Mouse (Mus musculus): ENCODE data around the gene Prp2. TPM values are rescaled to one million over a fixed set of nuclear protein-coding genes. Genes with fewer than 3 reads are reported as not detected.
A peak's percentile ranks its signal among the peaks of the same experiment; 100 is the strongest.
"Not testable (repeated sequence)": the region's sequence is repeated elsewhere in the genome, so short reads cannot be mapped to it uniquely, and the experiment has no call there.

The Prp2 gene
- not detected in 2 replicates for polyA plus RNA-seq (2014; fragmentation: Nextera tagmentation; extraction: Ambion mirVana)

DNA sequence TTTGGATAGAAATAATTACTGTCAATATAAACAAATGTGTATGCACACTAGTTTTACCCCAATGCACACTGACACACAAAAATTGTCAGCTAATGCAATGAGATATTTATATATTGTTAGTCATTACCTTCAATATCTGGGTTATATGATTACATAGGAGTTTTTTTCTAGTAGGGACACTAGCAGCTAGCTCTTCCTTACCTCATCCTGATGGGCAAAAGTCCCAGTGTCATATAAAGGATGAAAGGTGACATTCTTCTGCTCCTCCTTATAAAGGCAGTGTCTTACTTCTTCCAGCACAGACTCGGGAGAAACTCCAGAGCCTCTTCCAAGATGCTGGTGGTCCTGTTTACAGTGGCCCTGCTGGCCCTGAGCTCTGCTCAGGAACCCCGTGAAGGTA lies at the start of gene Prp2:
Prp2 (plus strand) TSS at position 301 of the 400 bp plus-strand sequence.
- not testable (repeated sequence) for H3K9me3 ChIP-seq (ENCODE audit: control insufficient read depth, low read length); H3K9ac ChIP-seq (replicated peaks; ENCODE audit: low read length); H3K36me3 ChIP-seq (ENCODE audit: control insufficient read depth, insufficient read depth, low read length); H3K27me3 ChIP-seq (ENCODE audit: control insufficient read depth, insufficient read depth, low read length); DNase-seq; H3K4me3 ChIP-seq (replicated peaks; ENCODE audit: low read depth, low read length); ATAC-seq (ENCODE audit: low FRiP score, low TSS enrichment); H3K27ac ChIP-seq (replicated peaks; ENCODE audit: low read depth, low read length); H3K4me2 ChIP-seq (ENCODE audit: low read length); H3K4me1 ChIP-seq (ENCODE audit: control insufficient read depth, insufficient read depth, low read length)
- WGBS, result 63% methylated on average over 2 of the region's 2 CpGs

DNA sequence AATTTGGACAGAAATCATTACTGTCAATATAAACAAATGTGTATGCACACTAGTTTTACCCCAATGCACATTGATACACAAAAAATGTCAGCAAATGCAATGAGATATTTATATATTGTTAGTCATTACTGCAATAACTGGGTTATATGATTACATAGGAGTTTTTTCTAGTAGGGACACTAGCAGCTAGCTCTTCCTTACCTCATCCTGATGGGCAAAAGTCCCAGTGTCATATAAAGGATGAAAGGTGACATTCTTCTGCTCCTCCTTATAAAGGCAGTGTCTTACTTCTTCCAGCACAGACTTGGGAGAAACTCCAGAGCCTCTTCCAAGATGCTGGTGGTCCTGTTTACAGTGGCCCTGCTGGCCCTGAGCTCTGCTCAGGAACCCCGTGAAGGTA lies 26.2 kb upstream of the Prp2 start, which contains the start of gene Prh1:
Prh1 (plus strand) TSS at position 301 of the 400 bp plus-strand sequence.
- not testable (repeated sequence) for H3K4me3 ChIP-seq (replicated peaks; ENCODE audit: low read depth, low read length); H3K9ac ChIP-seq (replicated peaks; ENCODE audit: low read length); H3K9me3 ChIP-seq (ENCODE audit: control insufficient read depth, low read length); ATAC-seq (ENCODE audit: low FRiP score, low TSS enrichment); H3K27ac ChIP-seq (replicated peaks; ENCODE audit: low read depth, low read length); DNase-seq; H3K27me3 ChIP-seq (ENCODE audit: control insufficient read depth, insufficient read depth, low read length); H3K36me3 ChIP-seq (ENCODE audit: control insufficient read depth, insufficient read depth, low read length); H3K4me1 ChIP-seq (ENCODE audit: control insufficient read depth, insufficient read depth, low read length); H3K4me2 ChIP-seq (ENCODE audit: low read length)
- WGBS, result 77% methylated on average over 1 of the region's 1 CpGs

DNA sequence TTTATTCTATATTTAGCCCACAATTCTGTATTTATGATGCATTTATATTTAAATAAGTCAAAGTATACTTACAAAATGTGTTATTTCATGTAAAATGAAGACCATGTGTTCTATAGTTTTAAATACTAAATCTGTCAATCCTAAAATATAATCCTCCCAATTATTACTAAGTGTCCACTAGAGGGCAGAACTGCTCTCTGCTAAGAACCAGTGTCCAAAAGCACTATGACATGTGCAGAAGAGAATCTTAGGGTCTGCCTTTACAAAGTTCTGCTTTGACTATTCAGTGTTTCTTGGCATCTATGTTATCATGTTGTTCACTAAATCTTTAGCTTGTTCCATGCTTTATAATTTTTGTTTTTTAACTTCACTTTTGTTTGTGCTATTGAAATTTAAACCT lies 53.7 kb downstream of the Prp2 start:
- H3K9ac ChIP-seq (replicated peaks; ENCODE audit: low read length), result no peak overlapping the region
- H3K4me1 ChIP-seq (ENCODE audit: control insufficient read depth, insufficient read depth, low read length), result no peaks in the 10 kb centered on the region
- no peaks in the 10 kb centered on the region for H3K27me3 ChIP-seq (ENCODE audit: control insufficient read depth, insufficient read depth, low read length)
- H3K27ac ChIP-seq (replicated peaks; ENCODE audit: low read depth, low read length), result no peak overlapping the region
- peak; percentile 49 for DNase-seq
- H3K4me3 ChIP-seq (replicated peaks; ENCODE audit: low read depth, low read length), result no peak overlapping the region
- no peak overlapping the region for H3K4me2 ChIP-seq (ENCODE audit: low read length)
- H3K9me3 ChIP-seq (ENCODE audit: control insufficient read depth, low read length), result no peaks in the 10 kb centered on the region
- H3K36me3 ChIP-seq (ENCODE audit: control insufficient read depth, insufficient read depth, low read length), result no peaks in the 10 kb centered on the region
- no peak for ATAC-seq (ENCODE audit: low FRiP score, low TSS enrichment)

Other genes starting within 250 kb of the Prp2 start
- not detected in 2 replicates for gene Gm8882, start 231.8 kb upstream of the Prp2 start, polyA plus RNA-seq (2014; fragmentation: Nextera tagmentation; extraction: Ambion mirVana)
- not detected in 2 replicates for gene Prh1, start 26.1 kb upstream of the Prp2 start, polyA plus RNA-seq (2014; fragmentation: Nextera tagmentation; extraction: Ambion mirVana)
- gene A630073D07Rik, start 55.6 kb downstream of the Prp2 start, polyA plus RNA-seq (2014; fragmentation: Nextera tagmentation; extraction: Ambion mirVana), result not detected in 2 replicates
- not detected in 2 replicates for gene Tas2r120, start 61.0 kb downstream of the Prp2 start, polyA plus RNA-seq (2014; fragmentation: Nextera tagmentation; extraction: Ambion mirVana)
- not detected in 2 replicates for gene Tas2r121, start 105.1 kb downstream of the Prp2 start, polyA plus RNA-seq (2014; fragmentation: Nextera tagmentation; extraction: Ambion mirVana)
- gene Tas2r122, start 116.0 kb downstream of the Prp2 start, polyA plus RNA-seq (2014; fragmentation: Nextera tagmentation; extraction: Ambion mirVana), result not detected in 2 replicates
- not detected in 2 replicates for gene Tas2r115, start 142.1 kb downstream of the Prp2 start, polyA plus RNA-seq (2014; fragmentation: Nextera tagmentation; extraction: Ambion mirVana)
- gene Tas2r124, start 158.8 kb downstream of the Prp2 start, polyA plus RNA-seq (2014; fragmentation: Nextera tagmentation; extraction: Ambion mirVana), result not detected in 2 replicates
- not detected in 2 replicates for gene Tas2r102, start 166.2 kb downstream of the Prp2 start, polyA plus RNA-seq (2014; fragmentation: Nextera tagmentation; extraction: Ambion mirVana)
- gene Tas2r136, start 182.2 kb downstream of the Prp2 start, polyA plus RNA-seq (2014; fragmentation: Nextera tagmentation; extraction: Ambion mirVana), result not detected in 2 replicates
- gene Tas2r117, start 206.9 kb downstream of the Prp2 start, polyA plus RNA-seq (2014; fragmentation: Nextera tagmentation; extraction: Ambion mirVana), result not detected in 2 replicates